Mouse (Mus musculus): ENCODE results near the gene Sun2. TPM values are rescaled to one million over a fixed set of nuclear protein-coding genes. Genes with fewer than 3 reads are reported as not detected.

Gene Sun2
- polyA plus RNA-seq, 1 experiment from 2014 or later: 3.3 TPM

DNA sequence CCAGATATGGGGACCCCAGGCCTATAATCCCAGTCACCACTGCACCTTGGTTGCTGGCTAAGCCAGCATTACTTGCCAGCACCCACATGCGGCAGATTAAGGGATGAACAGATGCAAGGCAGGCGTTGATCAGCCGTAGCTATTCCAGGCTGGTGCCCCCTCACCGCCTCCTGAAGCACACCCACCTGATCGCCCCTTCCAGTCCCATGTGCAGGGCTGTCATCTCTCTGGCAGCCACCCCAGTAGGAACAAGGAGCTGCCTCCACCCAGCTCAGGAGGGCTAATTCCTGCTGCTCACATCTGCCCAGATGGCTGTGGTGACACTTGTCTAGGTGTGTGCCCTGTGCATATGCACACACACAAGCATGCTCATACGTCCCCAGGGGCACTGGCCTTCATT lies 18.6 kb upstream of the Sun2 start:
- H3K9me3 ChIP-seq (ENCODE audit: low read length): no peaks in the 10 kb centered on the region
- H3K4me1 ChIP-seq (ENCODE audit: insufficient read depth): peaks cover 9% of the 10 kb centered on the region
- no peaks in the 10 kb centered on the region for H3K27me3 ChIP-seq (ENCODE audit: insufficient read depth, low read length)
- DNase-seq: no peak
- H3K4me3 ChIP-seq (ENCODE audit: low read depth, low read length): no peak overlapping the region
- TF ChIP-seq CTCF (IDR thresholded peaks at IDR 0.05; ENCODE audit: low read depth) (no peak), EP300 (IDR thresholded peaks at IDR 0.05; ENCODE audit: low read depth) (no peak)
- WGBS (ENCODE audit: insufficient replicate concordance): 73% methylated on average over 6 of the region's 6 CpGs
- no peaks in the 10 kb centered on the region for H3K36me3 ChIP-seq (replicated peaks; ENCODE audit: insufficient read depth, low read length)
- H3K9ac ChIP-seq (replicated peaks): no peak overlapping the region
- H3K27ac ChIP-seq (ENCODE audit: low read depth): no peak overlapping the region
- no peak overlapping the region for H3K4me2 ChIP-seq (ENCODE audit: low read depth, low read length)
- no peak for ATAC-seq

DNA sequence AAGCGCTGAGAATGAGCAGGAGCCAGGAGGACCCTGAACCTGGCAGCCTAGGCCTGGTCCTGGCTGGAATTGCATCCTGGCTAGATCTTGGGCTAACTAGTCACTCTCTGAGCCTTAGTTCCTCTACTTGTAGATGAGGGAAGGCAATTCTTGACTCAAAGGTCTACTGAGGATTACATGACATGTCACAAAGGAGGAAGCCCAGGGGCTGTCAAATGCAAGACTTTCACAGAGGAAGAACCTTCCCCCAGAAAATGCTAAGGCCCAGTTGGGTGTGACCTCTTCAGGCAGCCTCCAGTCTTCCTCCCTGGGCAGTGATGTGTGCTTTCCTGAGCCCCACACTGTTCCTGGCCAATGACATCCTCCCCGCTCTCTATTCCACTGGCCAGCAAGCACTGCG lies 14.8 kb upstream of the Sun2 start:
- WGBS (ENCODE audit: insufficient replicate concordance): 66% methylated on average over 3 of the region's 3 CpGs
- peak overlapping the region; percentile 77 for H3K27ac ChIP-seq (ENCODE audit: low read depth)
- ATAC-seq: no peak

DNA sequence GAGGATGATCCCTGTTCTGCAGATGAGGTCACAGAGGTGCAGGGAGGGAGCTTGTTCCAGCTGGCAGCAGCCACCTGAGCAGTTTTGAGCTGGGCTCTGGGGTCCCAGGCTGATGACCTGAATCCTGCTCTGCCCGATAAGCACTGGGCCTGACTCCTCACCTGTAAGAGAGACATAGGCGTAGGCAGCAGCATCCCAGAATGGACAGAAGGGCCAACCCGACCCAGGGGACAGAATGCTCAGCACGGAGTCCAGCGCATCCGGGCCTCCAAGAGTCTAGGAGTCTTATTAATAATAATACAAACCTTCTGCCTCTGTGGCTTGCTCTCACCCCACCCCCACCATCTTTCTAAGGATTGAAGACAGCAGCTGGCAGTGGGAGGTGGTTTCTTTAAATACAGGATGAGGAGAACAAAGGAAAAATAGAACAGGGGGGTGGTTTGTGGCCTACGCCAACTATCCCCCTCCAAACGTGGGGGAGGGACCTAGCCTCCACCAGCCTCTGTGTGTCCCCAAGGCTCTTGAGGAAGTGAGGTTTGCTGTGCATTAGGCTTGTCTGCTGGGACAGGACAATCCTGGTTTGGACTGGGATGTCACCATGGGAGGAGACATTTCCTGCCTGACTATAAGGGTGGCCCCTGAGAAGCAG lies 13.8 kb upstream of the Sun2 start:
- no peaks in the 10 kb centered on the region for H3K36me3 ChIP-seq (replicated peaks; ENCODE audit: insufficient read depth, low read length)
- no peak overlapping the region for H3K4me3 ChIP-seq (ENCODE audit: low read depth, low read length)
- no peak overlapping the region for H3K4me2 ChIP-seq (ENCODE audit: low read depth, low read length)
- no peaks in the 10 kb centered on the region for H3K9me3 ChIP-seq (ENCODE audit: low read length)
- no peak for DNase-seq
- 74% methylated on average over 8 of the region's 8 CpGs for WGBS (ENCODE audit: insufficient replicate concordance)
- H3K27me3 ChIP-seq (ENCODE audit: insufficient read depth, low read length): no peaks in the 10 kb centered on the region
- no peak overlapping the region for H3K27ac ChIP-seq (ENCODE audit: low read depth)
- no peak for TF ChIP-seq EP300 (IDR thresholded peaks at IDR 0.05; ENCODE audit: low read depth)
- TF ChIP-seq CTCF (IDR thresholded peaks at IDR 0.05; ENCODE audit: low read depth): no peak
- ATAC-seq: no peak
- H3K9ac ChIP-seq (replicated peaks): no peak overlapping the region
- peaks cover 15% of the 10 kb centered on the region for H3K4me1 ChIP-seq (ENCODE audit: insufficient read depth)

More for the DNA sequence above, 14.8 kb upstream of the Sun2 start:
- peaks cover 11% of the 10 kb centered on the region for H3K4me1 ChIP-seq (ENCODE audit: insufficient read depth)
- TF ChIP-seq CTCF (IDR thresholded peaks at IDR 0.05; ENCODE audit: low read depth): no peak
- no peak for TF ChIP-seq EP300 (IDR thresholded peaks at IDR 0.05; ENCODE audit: low read depth)
- H3K36me3 ChIP-seq (replicated peaks; ENCODE audit: insufficient read depth, low read length): no peaks in the 10 kb centered on the region
- H3K9ac ChIP-seq (replicated peaks): no peak overlapping the region
- H3K27me3 ChIP-seq (ENCODE audit: insufficient read depth, low read length): no peaks in the 10 kb centered on the region
- H3K4me2 ChIP-seq (ENCODE audit: low read depth, low read length): no peak overlapping the region
- DNase-seq: no peak
- H3K4me3 ChIP-seq (ENCODE audit: low read depth, low read length): no peak overlapping the region
- no peaks in the 10 kb centered on the region for H3K9me3 ChIP-seq (ENCODE audit: low read length)

DNA sequence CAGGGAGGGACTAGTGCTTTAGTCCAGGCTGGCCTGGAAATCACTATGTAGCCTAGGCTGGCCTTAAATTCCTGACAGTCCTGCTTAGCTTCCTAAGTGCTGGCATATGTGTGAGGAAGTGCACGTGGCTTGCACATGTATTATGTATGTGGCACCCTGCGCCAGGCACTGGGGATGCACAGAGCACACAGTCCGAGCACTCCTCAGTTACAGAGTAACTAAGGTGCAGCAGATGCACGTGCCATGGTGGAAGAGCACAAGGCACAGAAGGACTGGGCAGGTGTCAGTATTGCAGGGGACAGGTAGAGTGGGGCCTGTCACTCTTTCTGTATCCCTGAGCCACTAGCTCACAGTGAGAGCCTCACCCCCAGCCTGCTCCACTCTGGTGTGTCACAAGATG lies 12.8 kb upstream of the Sun2 start:
- TF ChIP-seq EP300 (IDR thresholded peaks at IDR 0.05; ENCODE audit: low read depth) (no peak), CTCF (IDR thresholded peaks at IDR 0.05; ENCODE audit: low read depth) (no peak)
- 69% methylated on average over 4 of the region's 4 CpGs for WGBS (ENCODE audit: insufficient replicate concordance)
- Histone ChIP-seq H3K36me3 (replicated peaks; ENCODE audit: insufficient read depth, low read length) (no peaks in the 10 kb centered on the region), H3K4me3 (ENCODE audit: low read depth, low read length) (no peak overlapping the region), H3K9me3 (ENCODE audit: low read length) (no peaks in the 10 kb centered on the region), H3K9ac (replicated peaks) (no peak overlapping the region), H3K27me3 (ENCODE audit: insufficient read depth, low read length) (no peaks in the 10 kb centered on the region), H3K27ac (ENCODE audit: low read depth) (no peak overlapping the region), H3K4me2 (ENCODE audit: low read depth, low read length) (no peak overlapping the region), H3K4me1 (ENCODE audit: insufficient read depth) (peaks cover 15% of the 10 kb centered on the region)
- DNase-seq (no peak), ATAC-seq (no peak)

DNA sequence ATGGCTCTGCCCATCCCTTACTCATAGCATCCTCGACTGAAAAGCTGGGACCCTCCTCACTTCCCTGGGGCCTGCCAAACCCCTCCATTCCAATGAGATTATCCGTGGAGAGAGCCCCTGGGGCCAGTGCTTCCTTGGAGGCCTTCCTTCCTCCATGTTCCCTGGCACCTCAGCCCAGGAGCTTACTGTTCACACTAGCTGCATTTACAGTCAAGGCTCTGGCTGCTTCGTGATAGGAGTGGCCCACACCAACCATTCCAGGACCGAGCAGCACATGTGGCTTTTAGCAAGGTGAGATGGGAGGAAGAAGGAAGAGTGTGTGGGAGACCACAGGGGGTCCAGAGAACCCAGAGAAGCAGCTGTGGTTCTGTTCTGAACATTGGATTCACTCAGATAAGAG lies 11.5 kb upstream of the Sun2 start:
- TF ChIP-seq EP300 (IDR thresholded peaks at IDR 0.05; ENCODE audit: low read depth): no peak
- TF ChIP-seq CTCF (IDR thresholded peaks at IDR 0.05; ENCODE audit: low read depth): no peak
- no peaks in the 10 kb centered on the region for H3K36me3 ChIP-seq (replicated peaks; ENCODE audit: insufficient read depth, low read length)
- no peak overlapping the region for H3K4me2 ChIP-seq (ENCODE audit: low read depth, low read length)
- no peak for ATAC-seq
- DNase-seq: no peak
- H3K27me3 ChIP-seq (ENCODE audit: insufficient read depth, low read length): no peaks in the 10 kb centered on the region
- no peak overlapping the region for H3K4me3 ChIP-seq (ENCODE audit: low read depth, low read length)
- H3K4me1 ChIP-seq (ENCODE audit: insufficient read depth): peaks cover 15% of the 10 kb centered on the region
- no peak overlapping the region for H3K9ac ChIP-seq (replicated peaks)
- no peak overlapping the region for H3K27ac ChIP-seq (ENCODE audit: low read depth)
- no peaks in the 10 kb centered on the region for H3K9me3 ChIP-seq (ENCODE audit: low read length)
- 57% methylated on average over 4 of the region's 4 CpGs for WGBS (ENCODE audit: insufficient replicate concordance)

DNA sequence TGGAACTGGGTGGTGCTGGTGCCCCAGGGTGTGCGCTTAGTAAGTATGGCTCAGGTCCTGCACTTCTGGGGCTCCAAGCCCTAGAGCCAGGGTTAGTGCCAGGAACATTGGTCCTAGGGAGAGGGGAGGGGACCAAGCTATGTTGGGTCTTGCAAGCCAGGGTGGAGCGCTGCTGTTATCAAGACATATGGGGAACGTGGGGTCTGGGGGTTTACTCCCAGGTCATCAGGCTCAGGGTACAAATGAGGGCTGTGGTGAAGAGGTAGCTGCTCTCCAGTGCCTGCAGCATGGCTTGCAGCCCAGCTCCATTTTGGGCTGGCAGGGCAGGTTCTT lies 11.1 kb upstream of the Sun2 start:
- no peak for ATAC-seq

More for the DNA sequence above, 11.1 kb upstream of the Sun2 start:
- DNase-seq: no peak
- no peak for TF ChIP-seq EP300 (IDR thresholded peaks at IDR 0.05; ENCODE audit: low read depth)
- TF ChIP-seq CTCF (IDR thresholded peaks at IDR 0.05; ENCODE audit: low read depth): no peak
- H3K4me1 ChIP-seq (ENCODE audit: insufficient read depth): peaks cover 15% of the 10 kb centered on the region
- no peaks in the 10 kb centered on the region for H3K36me3 ChIP-seq (replicated peaks; ENCODE audit: insufficient read depth, low read length)
- no peaks in the 10 kb centered on the region for H3K27me3 ChIP-seq (ENCODE audit: insufficient read depth, low read length)
- H3K9me3 ChIP-seq (ENCODE audit: low read length): no peaks in the 10 kb centered on the region
- H3K9ac ChIP-seq (replicated peaks): no peak overlapping the region
- WGBS (ENCODE audit: insufficient replicate concordance): 85% methylated on average over 3 of the region's 3 CpGs
- no peak overlapping the region for H3K4me3 ChIP-seq (ENCODE audit: low read depth, low read length)
- no peak overlapping the region for H3K27ac ChIP-seq (ENCODE audit: low read depth)
- no peak overlapping the region for H3K4me2 ChIP-seq (ENCODE audit: low read depth, low read length)

Data from liver, postnatal 0 days (tissue).